Mouse (Mus musculus): ENCODE data around the gene Kdm4a.

GRCm38 (mm10) chr4:118088771-118089170 lies 91.1 kb downstream of the Kdm4a start:
- TF ChIP-seq GATA1 (IDR thresholded peaks at IDR 0.05; ENCODE audit: borderline replicate concordance, low read length) (no peak), FLI1 (IDR thresholded peaks at IDR 0.05; ENCODE audit: low read length) (no peak)
